Mouse (Mus musculus): ENCODE results near the gene C330021F23Rik.

The C330021F23Rik gene

DNA sequence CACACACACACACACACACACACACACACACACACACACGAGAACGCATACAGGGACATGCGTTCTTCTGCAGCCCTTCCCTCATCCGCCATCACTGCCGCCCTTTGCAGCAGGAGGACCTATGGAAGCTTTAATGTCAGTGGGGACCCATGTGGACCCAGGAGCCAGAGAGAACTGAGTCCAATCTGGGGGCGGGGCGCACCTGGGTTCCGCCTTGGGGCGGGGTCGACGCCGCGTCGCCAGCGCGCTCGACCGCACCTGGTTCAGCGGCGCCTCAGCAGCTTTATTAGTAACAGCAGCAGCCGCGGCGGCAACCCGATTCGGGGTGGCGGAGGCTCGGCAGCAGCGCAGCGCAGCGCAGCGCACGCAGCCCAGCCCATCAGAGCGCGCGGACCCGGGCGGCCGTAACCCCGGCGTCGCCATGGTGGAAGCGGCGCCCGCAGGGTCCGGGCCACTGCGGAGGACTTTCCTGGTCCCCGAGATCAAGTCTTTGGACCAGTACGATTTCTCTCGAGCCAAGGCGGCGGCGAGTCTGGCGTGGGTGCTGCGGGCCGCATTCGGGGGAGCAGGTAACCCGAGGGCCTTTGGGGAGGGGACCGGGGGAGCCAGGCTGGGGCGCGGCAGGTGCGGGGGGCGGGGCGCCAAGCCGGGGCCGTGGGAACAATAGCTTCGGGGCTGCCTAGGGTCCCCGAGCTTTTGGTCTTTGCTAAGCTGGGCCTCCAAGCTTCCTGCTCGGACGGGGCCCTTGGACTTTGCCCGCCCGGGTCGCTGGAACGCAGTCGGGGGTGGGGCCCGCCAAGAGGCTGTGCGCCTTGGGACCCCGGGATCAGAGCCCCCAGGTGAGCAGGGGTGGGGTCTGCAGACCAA lies 19.8 kb downstream of the C330021F23Rik start:
- DNase-seq (ENCODE audit: low spot score in 2 of 2): no peak

DNA sequence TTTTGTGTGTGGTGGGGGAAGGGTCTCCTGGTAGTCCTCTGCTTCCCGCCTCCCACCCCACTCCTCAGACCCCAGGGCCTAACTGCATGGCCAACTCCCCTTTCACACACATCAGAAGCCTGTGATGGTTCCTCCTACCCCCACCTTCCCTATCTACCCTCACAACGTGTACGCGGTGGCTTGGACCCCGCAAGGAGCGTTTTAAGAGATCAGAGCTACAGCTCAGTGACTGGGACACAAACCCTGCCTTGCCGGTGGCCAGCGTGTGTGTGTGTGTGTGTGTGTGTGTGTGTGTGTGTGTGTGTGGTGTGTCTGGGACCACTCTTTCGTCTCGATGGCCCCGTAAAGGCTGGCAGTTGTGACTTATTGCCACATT lies 20.5 kb downstream of the C330021F23Rik start:
- no peak for DNase-seq (ENCODE audit: low spot score in 2 of 2)

DNA sequence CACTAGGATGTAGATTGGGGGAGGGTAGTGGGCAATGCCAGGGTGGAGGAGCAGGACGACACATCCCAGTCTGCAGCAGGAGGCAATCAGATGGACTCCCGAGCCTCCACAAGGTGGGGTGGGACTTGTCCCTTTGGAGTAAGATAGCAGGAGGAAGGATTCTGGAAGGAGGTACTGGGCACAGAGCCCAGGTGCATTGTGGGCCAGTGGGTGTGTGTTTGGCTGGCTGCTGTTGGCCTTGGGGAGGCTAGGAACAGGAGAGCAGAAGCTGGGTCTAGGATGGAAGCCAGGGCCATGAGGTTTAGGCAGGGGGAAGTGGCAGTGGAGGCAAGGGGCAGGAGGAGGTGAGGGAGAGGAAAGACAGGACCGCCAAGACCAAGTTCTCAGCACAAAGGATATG lies 25.7 kb downstream of the C330021F23Rik start:
- no peak for DNase-seq (ENCODE audit: low spot score in 2 of 2)

- no peak for DNase-seq (ENCODE audit: low spot score in 2 of 2)
These were observed 26.7 kb downstream of the C330021F23Rik start for GRCm38 (mm10) chr8:3594466-3594865.

GRCm38 (mm10) chr8:3598054-3598453 lies 30.3 kb downstream of the C330021F23Rik start:
- no peak for DNase-seq (ENCODE audit: low spot score in 2 of 2)

- no peak for DNase-seq (ENCODE audit: low spot score in 2 of 2)
These were observed 31.4 kb downstream of the C330021F23Rik start for GRCm38 (mm10) chr8:3599219-3599618.

GRCm38 (mm10) chr8:3600401-3600800 lies 32.6 kb downstream of the C330021F23Rik start:
- DNase-seq (ENCODE audit: low spot score in 2 of 2): peak in 1 of 2 experiments; percentile 55

DNA sequence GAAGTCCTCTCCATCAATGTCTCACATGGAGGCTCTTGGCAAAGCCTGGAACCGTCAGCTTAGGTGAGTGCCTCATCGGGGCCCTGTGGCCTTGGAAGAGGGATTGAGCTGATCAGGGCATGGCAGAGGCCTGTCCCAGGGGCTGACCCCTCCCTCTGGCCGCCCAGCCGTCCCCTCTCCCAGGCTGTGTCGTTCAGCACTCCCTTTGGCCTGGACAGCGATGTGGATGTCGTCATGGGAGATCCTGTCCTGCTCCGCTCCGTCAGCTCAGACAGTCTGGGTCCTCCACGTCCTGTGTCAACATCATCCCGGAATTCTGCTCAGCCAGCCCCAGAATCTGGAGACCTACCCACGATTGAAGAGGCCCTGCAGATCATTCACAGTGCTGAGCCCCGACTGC lies 35.6 kb downstream of the C330021F23Rik start:
- peak in 1 of 2 experiments; percentile 60 for DNase-seq (ENCODE audit: low spot score in 2 of 2)

DNA sequence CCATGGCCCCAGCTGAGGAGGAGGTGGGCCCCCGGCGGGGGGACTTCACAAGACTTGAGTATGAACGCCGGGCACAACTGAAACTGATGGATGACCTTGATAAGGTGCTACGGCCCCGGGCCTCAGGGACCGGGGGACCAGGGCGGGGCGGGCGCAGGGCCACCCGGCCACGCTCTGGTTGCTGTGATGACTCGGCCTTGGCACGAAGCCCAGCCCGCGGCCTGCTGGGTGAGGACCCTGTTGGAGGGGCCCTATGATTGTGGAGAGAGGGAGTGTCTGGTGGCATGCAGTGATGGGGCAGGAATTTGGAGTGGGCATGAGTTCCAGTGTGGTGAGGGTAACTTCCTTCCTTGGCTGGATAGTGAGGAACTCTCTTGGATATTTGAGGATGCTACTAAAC lies 38.8 kb downstream of the C330021F23Rik start:
- DNase-seq (ENCODE audit: low spot score in 2 of 2): peak in 1 of 2 experiments; percentile 64

DNA sequence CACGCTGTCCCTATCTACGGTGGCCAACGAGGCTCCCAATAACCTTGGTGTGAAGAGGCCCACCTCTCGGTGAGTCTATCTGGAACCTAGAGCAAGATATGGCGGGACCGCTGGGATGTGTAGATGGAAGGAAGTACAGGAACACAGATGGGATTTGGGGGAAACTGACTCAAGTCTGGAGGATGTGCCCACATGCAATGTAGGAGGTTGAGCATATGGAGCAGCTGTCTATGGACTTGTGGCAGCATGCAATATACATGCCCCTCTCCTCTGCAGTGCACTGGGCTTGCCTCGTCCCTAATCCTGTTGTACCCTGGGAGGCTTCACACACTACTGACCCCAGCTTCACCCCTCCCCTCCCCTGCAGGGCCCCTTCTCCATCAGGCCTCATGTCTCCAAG lies 40.0 kb downstream of the C330021F23Rik start:
- peak in 1 of 2 experiments; percentile 56 for DNase-seq (ENCODE audit: low spot score in 2 of 2)

- DNase-seq (ENCODE audit: low spot score in 2 of 2): no peak
These were observed 41.4 kb downstream of the C330021F23Rik start for GRCm38 (mm10) chr8:3609046-3609815.

DNA sequence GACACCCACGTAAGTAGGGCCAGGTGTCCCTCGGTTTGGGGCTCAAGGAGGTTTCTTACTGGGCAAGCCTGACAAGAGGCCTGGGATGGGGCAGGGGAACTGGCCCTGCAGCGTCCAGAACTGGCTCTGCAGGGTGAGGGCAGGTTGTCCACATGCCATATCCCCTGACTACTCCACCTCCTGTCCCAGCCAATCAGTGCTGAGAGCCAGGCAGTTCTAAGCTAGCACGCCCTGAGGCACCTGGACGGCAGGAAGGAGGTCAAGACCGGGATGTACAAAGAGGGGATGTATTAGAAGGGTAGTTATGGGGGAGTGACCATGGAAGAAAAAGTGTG lies 42.0 kb downstream of the C330021F23Rik start:
- DNase-seq (ENCODE audit: low spot score in 2 of 2): no peak

DNA sequence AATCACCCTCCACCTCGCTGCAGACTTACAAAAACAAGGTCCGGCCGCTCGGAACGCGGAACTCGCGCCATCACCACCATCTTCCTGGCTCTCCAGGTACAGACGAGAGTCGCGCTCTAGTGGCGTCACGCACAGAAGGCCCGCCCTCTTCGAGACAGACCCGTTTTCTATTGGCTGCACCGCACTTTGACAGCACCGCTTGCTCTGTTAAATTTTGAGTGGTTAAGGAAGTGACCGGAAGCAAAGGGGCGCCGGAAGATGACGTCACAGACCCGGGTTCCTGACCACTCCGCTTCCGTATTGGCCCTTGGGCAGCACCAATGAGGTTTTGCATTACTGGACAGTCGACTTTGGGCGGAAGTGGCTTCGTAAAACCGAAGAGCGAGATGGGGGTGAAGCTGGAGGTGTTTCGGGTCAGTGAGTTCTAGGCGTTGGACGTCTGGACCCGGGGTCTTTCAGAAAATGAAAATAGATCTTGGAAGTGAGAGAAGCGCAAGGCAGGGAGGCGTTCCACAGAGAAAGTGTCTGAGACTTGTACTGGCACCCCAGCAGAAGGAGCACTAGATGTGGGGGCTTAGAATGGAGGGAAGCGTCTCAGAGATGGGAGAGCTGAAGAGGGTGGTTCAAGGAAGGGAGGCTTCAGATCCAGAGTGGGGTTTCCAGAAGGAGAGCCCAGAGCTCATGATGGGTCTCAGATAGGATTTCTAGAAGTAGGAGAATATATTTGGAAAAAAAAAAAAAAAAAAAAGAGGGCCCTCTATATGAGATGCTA lies 53.6 kb downstream of the C330021F23Rik start, which contains the start of the genes Xab2 and Pet100:
Xab2 (minus strand) TSS at position 118 of the 772 bp plus-strand sequence.
Pet100 (plus strand) TSS at position 350 of the 772 bp plus-strand sequence.
- DNase-seq (ENCODE audit: low spot score in 2 of 2): peak; percentile 97 to 98

DNA sequence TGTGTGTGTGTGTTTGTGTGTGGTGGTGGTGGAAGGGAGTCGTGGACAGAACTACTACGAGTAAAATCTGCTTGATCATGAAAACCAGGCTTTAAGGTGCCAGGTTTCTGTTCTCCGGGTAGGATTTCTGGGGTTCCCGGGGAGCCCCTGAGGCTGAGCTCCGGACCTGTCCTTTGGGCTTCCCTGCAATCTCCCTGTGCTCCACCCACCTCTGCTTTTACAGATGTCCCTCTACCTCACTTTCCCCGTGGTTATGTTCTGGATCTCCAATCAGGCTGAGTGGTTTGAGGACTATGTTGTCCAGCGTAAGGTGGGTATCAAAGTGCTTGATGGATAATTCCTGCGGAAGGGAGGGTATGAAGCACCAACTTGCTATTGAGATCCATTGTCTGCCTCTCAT lies 54.3 kb downstream of the C330021F23Rik start:
- no peak for DNase-seq (ENCODE audit: low spot score in 2 of 2)

- DNase-seq (ENCODE audit: low spot score in 2 of 2): no peak
These were observed 57.7 kb downstream of the C330021F23Rik start, which contains the start of gene Pcp2 for GRCm38 (mm10) chr8:3625445-3625844. TSS of gene Pcp2 (minus strand) at chr8:3625545.

DNA sequence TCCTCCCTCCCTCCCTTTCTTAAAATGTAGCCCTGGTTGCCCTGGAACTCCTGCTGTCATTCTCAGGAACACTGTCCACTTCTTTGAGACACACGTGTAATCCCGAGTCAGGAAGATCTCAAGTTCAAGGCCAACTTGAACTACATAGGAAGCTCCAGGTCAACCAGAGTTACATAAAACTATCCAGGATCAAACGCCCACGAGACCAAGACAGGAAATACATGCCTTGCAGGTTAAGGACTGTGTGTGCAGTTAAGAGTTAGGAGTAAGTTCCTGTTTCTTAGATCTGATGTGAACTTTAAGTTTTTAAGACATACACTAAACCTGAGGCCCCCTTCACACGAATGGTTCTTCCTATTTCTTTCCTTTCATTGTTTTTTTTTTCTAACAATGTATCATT lies 59.2 kb downstream of the C330021F23Rik start:
- DNase-seq (ENCODE audit: low spot score in 2 of 2): no peak

DNA sequence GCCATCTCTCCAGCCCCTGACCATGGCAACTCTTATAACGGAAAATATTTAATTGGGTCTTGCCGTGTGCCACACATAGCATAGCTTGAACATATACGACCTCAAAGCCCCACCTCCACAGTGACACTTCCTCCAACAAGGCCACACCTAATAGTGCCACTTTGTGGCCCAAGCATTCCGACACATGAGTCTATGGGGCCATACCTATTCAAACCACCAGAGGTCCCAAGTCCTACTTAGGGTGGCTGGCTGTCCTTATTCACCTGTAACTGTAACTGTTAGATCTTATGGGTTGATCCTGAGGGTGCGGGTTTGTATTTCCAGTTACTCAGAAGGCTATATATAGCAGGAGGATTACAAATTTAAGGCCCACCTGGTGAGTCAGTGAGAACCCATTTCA lies 60.2 kb downstream of the C330021F23Rik start:
- peak in 1 of 2 experiments; percentile 38 for DNase-seq (ENCODE audit: low spot score in 2 of 2)

GRCm38 (mm10) chr8:3630647-3631477 lies 63.1 kb downstream of the C330021F23Rik start, which contains the start of gene Stxbp2:
TSS of gene Stxbp2 (plus strand) at chr8:3630955.
- DNase-seq (ENCODE audit: low spot score in 2 of 2): peak; percentile 84 to 92

- no peak for DNase-seq (ENCODE audit: low spot score in 2 of 2)
These were observed 63.7 kb downstream of the C330021F23Rik start for GRCm38 (mm10) chr8:3631478-3631875.
